Mouse (Mus musculus) midbrain, embryonic 16.5 days (tissue): ENCODE results near the gene Ptprd. TPM values are rescaled to one million over a fixed set of nuclear protein-coding genes. Genes with fewer than 3 reads are reported as not detected.

ENCODE experiments used
- ATAC-seq: fragments of 200-750 bp; cut with Nextera tagmentation; 2 replicates; pipeline ENCODE4 v1.8.0; 2017; ENCODE audit warnings: moderate TSS enrichment
- H3K27ac ChIP-seq: fragments of 300-500 bp; sonication (generic); 2 replicates; pipeline ENCODE4 v1.5.1; 2014; ENCODE audit warnings: mild to moderate bottlenecking, low read length, mixed read lengths
- H3K27me3 ChIP-seq: fragments of 300-500 bp; sonication (generic); 2 replicates; pipeline ENCODE4 v1.6.1; 2014; ENCODE audit warnings: low read depth, low read length, mixed read lengths; ENCODE audit not compliant: control insufficient read depth, insufficient read depth
- H3K36me3 ChIP-seq: fragments of 300-500 bp; sonication (generic); 2 replicates; pipeline ENCODE4 v1.6.1; 2014; ENCODE audit warnings: mild to moderate bottlenecking, low read length, moderate library complexity, mixed read lengths; ENCODE audit not compliant: control insufficient read depth, insufficient read depth
- H3K4me1 ChIP-seq: fragments of 300-500 bp; sonication (generic); 2 replicates; pipeline ENCODE4 v1.6.1; 2014; ENCODE audit warnings: mild to moderate bottlenecking, low read length, mixed read lengths; ENCODE audit not compliant: control insufficient read depth, insufficient read depth
- H3K4me2 ChIP-seq: fragments of 300-500 bp; sonication (generic); 2 replicates; pipeline ENCODE4 v1.6.1; 2014; ENCODE audit warnings: mild to moderate bottlenecking, low read length, mixed read lengths
- H3K4me3 ChIP-seq: fragments of 300-500 bp; sonication (generic); 2 replicates; pipeline ENCODE4 v1.5.1; 2014; ENCODE audit warnings: low read depth, mild to moderate bottlenecking, low read length, moderate library complexity, mixed read lengths
- H3K9ac ChIP-seq: fragments of 300-500 bp; sonication (generic); 2 replicates; pipeline ENCODE4 v1.6.1; 2014; ENCODE audit warnings: low read depth, low read length, mixed read lengths
- H3K9me3 ChIP-seq: fragments of 300-500 bp; sonication (generic); replicated peaks from 2 replicates; pipeline ENCODE4 v1.6.1; 2014; ENCODE audit warnings: mild to moderate bottlenecking, low read length, mixed read lengths; ENCODE audit not compliant: control insufficient read depth, poor library complexity, severe bottlenecking
- WGBS: fragments of 180-500 bp; shearing (Covaris S2); extraction: QIAGEN DNeasy Blood & Tissue Kit; methylation state at CpG from one replicate; pipeline ENCODE4 v1.1.7; 2014; 5-methylcytosine and 5-hydroxymethylcytosine counted together
- polyA plus RNA-seq: library from polyadenylated mRNA; unstranded; fragments of >200 nt; fragmentation: Nextera tagmentation; extraction: Ambion mirVana; gene quantifications from 2 replicates; pipeline ENCODE4 v1.2.1, GENCODE M21; 2015

Gene Ptprd
- polyA plus RNA-seq, 1 experiment from 2014 or later: 90.7 TPM

DNA sequence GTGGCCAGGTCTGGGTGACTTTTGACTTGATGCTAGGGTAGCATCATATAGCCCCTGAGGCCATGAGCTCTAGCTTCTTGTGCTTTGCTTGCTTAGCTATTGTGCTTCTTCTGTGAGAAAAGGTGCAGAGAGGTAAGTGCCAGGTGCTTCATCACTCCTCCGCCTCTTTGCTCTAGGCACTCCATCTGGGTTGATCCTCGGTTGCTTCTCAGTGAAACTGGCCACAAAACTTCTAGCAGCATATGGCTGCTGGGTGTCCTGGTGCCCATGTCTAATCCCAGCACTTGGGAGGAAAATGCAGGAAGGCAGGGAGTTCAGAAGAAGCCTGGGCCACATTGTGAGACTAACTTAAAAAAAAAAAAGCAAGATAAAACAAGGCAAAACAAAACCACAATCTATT lies 1895.8 kb downstream of the Ptprd start:
- no peak for ATAC-seq
- no peak overlapping the region for H3K27ac ChIP-seq
- WGBS: 85% methylated on average over 2 of the region's 2 CpGs

DNA sequence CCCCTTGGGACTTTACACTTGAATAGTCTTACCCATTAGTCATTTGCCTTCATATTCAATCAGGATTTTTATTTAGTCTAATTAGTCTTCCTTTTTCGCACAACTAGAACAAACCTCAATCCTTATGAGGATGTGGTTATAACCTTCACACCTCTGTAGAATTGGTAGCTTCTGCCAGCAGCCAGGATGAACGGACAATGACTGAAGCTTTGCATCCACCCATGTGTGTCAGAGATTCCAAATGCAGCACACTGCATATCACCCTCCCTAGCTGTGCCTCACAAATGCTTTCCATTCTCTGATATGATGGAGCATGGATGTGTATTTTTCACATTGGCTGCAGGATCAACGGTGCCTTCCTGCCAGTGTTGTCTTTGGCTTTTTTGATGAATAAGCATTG lies 1898.0 kb downstream of the Ptprd start:
- no peak for ATAC-seq
- Histone ChIP-seq H3K4me2 (no peak overlapping the region), H3K36me3 (no peaks in the 10 kb centered on the region), H3K27ac (no peak overlapping the region), H3K27me3 (no peaks in the 10 kb centered on the region), H3K4me3 (no peak overlapping the region), H3K9ac (no peak overlapping the region), H3K9me3 (no peaks in the 10 kb centered on the region), H3K4me1 (peaks cover 3% of the 10 kb centered on the region; the same call in 1 of the 2 replicates)
- 59% methylated on average over 3 of the region's 3 CpGs for WGBS

More for the DNA sequence above, 1895.8 kb downstream of the Ptprd start:
- Histone ChIP-seq H3K36me3 (no peaks in the 10 kb centered on the region), H3K4me1 (peaks cover 3% of the 10 kb centered on the region; the same call in 1 of the 2 replicates), H3K27me3 (no peaks in the 10 kb centered on the region), H3K4me2 (no peak overlapping the region), H3K4me3 (no peak overlapping the region), H3K9ac (no peak overlapping the region), H3K9me3 (no peaks in the 10 kb centered on the region)

DNA sequence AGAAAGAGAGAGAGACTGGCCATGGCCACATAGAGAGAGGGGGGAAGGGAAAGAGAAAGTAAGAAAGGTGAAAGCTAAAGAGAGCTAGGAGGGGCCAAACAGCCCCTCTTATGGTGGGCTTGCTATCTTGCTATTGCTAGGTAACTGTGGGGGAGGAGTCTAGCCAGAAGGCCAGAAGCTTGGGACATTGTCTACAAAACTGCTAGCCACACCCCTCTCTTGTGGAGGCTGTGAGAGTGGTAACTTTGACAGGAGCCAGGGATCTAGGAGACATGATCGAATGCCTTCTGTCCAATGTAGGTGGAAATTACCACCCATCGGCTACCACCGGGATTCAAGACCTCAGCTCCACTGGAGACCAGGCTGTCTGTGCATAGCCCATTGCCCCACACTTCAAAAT lies 1899.2 kb downstream of the Ptprd start:
- no peak overlapping the region for H3K27ac ChIP-seq
- ATAC-seq: no peak
- H3K9ac ChIP-seq: no peak overlapping the region
- peaks cover 3% of the 10 kb centered on the region; the same call in 1 of the 2 replicates for H3K4me1 ChIP-seq
- H3K36me3 ChIP-seq: no peaks in the 10 kb centered on the region
- H3K9me3 ChIP-seq: no peaks in the 10 kb centered on the region
- no peak overlapping the region for H3K4me3 ChIP-seq
- H3K4me2 ChIP-seq: no peak overlapping the region
- 96% methylated on average over 3 of the region's 3 CpGs for WGBS
- no peaks in the 10 kb centered on the region for H3K27me3 ChIP-seq

DNA sequence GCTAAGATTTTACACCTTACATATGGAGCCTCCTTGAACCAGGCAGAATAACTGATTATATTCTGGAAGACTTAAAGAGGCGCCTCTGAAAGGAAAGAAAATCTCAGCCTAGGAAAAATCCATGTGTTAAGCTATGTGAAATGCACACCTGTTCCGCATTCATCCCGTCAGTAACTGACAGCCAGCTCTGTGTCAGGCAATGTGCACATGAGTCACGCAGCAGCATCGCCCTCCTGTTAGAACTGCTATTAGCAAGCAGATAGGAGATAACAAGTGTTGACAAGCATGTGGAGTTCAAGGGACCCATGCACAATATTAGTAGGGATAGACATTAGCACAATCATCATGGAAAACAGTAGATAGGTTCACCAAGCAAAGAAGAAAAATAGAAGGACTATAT lies 1905.8 kb downstream of the Ptprd start:
- 87% methylated on average over 5 of the region's 5 CpGs for WGBS
- no peak for ATAC-seq

DNA sequence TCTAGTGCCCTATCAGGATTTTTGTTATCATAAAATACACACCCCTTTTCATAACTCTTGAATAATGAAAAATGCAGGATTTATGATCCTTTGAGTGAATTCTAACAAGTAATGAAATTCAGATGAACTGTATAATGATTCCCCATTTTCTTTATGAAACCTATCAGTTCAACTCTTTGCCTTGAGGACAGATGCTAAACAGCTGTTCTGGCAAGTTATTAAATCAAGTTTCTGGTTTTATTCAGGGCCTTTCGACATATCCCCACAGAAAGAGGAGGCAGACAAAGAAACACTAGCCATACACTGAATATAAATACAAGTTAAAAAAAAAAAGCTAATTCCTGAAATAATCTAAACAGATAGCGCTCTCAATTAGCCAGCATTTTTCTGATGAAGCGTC lies 1914.4 kb downstream of the Ptprd start:
- H3K27ac ChIP-seq: no peak overlapping the region
- H3K27me3 ChIP-seq: no peaks in the 10 kb centered on the region
- H3K4me3 ChIP-seq: no peak overlapping the region
- H3K4me1 ChIP-seq: no peaks in the 10 kb centered on the region
- H3K36me3 ChIP-seq: no peaks in the 10 kb centered on the region
- no peak overlapping the region for H3K4me2 ChIP-seq
- ATAC-seq: no peak
- H3K9ac ChIP-seq: no peak overlapping the region
- WGBS: 61% methylated on average over 3 of the region's 3 CpGs
- no peaks in the 10 kb centered on the region for H3K9me3 ChIP-seq

More for the DNA sequence above, 1905.8 kb downstream of the Ptprd start:
- Histone ChIP-seq H3K27me3 (no peaks in the 10 kb centered on the region), H3K4me3 (no peak overlapping the region), H3K4me1 (peaks cover 3% of the 10 kb centered on the region; the same call in 1 of the 2 replicates), H3K27ac (no peak overlapping the region), H3K9ac (no peak overlapping the region), H3K4me2 (no peak overlapping the region), H3K36me3 (no peaks in the 10 kb centered on the region), H3K9me3 (no peaks in the 10 kb centered on the region)

DNA sequence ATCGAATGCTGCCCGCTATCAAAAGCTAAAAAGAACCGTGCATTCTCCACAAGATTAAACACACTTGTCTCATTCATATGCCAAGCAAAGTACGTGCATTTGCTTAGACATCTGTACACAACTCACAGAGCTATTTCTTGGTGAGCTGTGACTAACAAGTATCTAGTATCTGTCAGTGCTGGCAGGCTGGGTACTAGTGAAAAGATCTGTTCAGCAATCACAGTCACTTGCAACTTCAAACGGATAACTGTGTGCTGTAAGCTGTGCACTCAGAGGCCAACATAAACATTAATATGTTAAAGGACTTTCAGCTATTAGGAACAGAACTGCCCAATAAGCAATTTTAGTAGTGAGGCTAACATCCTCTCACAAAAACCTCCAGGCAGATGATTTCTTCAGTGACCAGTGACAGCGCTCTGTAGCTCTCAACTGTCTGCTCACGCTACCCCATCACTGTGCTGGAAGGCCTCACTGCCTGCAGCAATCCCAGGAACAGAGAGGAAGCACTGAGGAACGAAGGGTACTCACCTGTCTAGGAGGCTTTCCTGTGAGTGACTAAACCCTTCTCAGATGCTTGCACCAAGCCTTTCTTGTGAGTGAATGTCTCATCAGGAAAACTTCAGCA lies 1918.9 kb downstream of the Ptprd start:
- Histone ChIP-seq H3K9me3 (no peaks in the 10 kb centered on the region), H3K9ac (no peak overlapping the region), H3K36me3 (no peaks in the 10 kb centered on the region), H3K4me3 (no peak overlapping the region), H3K27ac (no peak overlapping the region), H3K4me1 (peaks cover 4% of the 10 kb centered on the region; the same call in 1 of the 2 replicates), H3K27me3 (no peaks in the 10 kb centered on the region), H3K4me2 (no peak overlapping the region)
- WGBS: 71% methylated on average over 8 of the region's 8 CpGs
- no peak for ATAC-seq

DNA sequence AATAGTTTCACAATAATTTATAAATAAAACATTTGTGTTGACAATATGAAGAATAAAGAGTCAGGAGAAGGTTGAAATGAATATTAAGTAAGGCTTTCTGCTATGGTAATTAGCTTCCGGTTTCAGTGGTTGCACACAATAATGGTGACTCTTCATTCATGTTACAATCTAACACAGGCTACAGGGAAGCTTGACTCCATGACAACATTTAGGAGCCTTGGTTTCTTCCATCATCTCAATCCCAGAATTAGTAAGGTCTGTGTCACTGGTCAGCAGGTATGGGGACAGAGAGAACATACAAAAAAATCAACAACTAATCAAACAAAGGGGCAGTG lies 1921.3 kb downstream of the Ptprd start:
- WGBS: 33% methylated on average over 1 of the region's 1 CpGs
- Histone ChIP-seq H3K27me3 (no peaks in the 10 kb centered on the region), H3K4me1 (peaks cover 16% of the 10 kb centered on the region), H3K9me3 (no peaks in the 10 kb centered on the region), H3K36me3 (no peaks in the 10 kb centered on the region), H3K9ac (no peak overlapping the region), H3K4me2 (no peak overlapping the region), H3K4me3 (no peak overlapping the region), H3K27ac (no peak overlapping the region)
- ATAC-seq: no peak

DNA sequence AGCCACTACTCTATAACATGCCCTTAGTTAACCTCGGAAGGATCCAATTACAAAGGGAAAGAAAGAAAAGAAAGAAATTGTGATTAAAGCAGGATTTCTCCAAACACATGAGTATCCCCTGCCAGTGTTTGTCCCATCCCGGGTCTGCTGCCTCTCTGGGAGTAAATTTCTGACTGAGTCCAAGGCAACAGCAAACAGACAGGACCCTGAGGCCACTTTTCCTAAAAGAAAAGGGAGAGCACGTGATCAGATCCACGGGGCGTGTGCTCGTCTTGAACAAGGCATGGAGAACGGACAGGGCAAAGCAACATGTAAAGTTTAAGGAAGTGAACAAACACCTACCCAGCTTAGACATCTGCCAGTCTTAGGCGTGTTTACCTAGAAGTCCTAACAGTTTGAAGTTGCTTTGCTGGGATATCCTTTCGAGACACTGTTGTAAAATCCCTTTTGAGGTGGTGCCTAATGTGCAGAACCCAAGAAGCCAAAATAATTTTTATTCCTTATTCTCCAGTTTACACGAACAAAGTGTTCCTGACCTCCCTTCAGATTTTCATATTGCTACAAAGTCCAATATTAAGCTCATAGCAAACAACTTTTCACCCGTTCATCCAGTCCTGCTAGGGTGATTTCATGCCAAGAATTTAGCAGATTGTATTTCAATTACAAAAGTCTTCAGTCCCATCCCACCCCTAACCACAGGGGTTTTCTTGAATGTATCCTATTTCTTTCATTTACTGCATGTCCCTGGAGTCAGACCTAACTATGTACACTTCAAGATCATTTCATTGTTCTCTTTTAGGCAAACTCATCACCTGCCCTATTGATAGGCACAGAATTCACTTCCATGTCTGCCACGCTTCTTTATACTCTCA lies 1921.9 kb downstream of the Ptprd start:
- 25% methylated on average over 12 of the region's 12 CpGs for WGBS
- 0 out of 2 replicates have a peak, but pooled peaks have one; percentile 14 for ATAC-seq
- no peak overlapping the region for H3K27ac ChIP-seq

DNA sequence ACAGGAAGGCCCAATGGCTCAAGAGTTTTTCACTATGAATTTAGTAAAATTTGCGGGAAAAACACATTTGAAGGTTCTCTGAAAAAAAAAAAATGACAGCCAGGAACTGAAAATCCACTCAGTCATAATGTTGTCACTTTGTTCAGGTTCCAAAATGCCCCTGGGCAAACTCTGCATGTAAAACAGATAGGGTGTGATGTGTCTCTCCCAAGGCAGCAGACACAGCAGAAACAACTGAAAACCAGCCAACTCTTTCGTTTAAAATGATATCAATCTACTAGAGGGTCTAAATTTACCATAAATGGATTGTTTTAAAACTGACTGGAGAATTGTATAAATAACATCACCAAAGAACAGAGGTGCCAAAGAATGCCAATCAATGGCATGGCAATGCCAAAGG lies 1925.7 kb downstream of the Ptprd start:
- Histone ChIP-seq H3K27me3 (no peaks in the 10 kb centered on the region), H3K27ac (no peak overlapping the region), H3K36me3 (no peaks in the 10 kb centered on the region), H3K9ac (no peak overlapping the region), H3K4me2 (no peak overlapping the region), H3K4me3 (no peak overlapping the region), H3K4me1 (peaks cover 19% of the 10 kb centered on the region), H3K9me3 (no peaks in the 10 kb centered on the region)
- WGBS: 29% methylated on average over 2 of the region's 2 CpGs
- no peak for ATAC-seq

More for the DNA sequence above, 1921.9 kb downstream of the Ptprd start:
- Histone ChIP-seq H3K4me3 (no peak overlapping the region), H3K9me3 (no peaks in the 10 kb centered on the region), H3K4me2 (no peak overlapping the region), H3K27me3 (no peaks in the 10 kb centered on the region), H3K4me1 (peaks cover 16% of the 10 kb centered on the region), H3K9ac (no peak overlapping the region), H3K36me3 (no peaks in the 10 kb centered on the region)
